Mouse (Mus musculus): Measurements from ENCODE around the gene 4930467E23Rik.
A peak's percentile ranks its signal among the peaks of the same experiment; 100 is the strongest.
"Not testable (repeated sequence)": the region's sequence is repeated elsewhere in the genome, so short reads cannot be mapped to it uniquely, and the experiment has no call there.

DNA sequence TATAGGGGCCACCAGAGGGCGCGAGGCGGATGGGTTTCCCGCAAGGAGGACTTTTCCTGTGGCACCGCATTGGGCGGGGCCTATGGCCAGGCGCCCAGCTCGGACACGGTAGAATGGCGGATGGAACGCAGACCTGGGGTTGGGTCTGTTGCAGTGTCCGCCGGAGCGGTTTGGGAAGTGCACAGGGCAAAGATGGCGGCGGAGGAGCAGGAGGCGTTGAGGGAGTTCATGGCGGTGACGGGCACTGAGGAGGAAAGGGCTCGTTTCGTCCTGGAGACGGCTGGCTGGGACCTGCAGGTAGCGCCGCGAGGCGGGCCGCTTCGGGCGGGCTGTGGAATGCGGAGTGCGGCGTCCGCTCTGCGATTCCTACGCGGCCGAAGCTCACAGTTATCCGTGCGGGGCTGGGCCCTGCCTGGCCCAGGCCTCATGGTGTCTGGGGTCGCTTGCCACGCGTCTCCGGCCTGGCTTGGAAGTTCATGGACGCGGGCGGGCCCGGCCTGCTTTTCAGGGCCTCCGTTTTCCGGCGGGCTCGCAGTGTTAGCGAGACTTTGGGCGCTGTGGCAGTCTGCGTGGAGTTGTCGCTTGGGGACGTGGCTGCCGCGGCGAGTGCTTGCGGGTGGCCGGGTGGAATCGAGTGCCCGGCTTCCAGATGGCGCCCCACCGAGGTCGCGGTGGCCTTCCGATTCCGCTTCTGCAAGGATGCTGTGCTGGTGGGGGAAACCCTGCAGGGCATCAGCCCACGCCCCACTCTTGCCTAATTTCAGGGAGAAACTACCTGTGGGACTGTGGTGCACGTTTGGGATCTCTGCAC, 55.4 kb downstream of the 4930467E23Rik start:
- TF ChIP-seq CTCF (IDR thresholded peaks at IDR 0.05; ENCODE audit: insufficient read depth, low read depth, low read length) = not testable (repeated sequence)
- peak; percentile 17; the same call in 1 of the 2 replicates for TF ChIP-seq POLR2A (IDR thresholded peaks at IDR 0.05; ENCODE audit: insufficient read depth, low read depth, low read length)

Measured in olfactory bulb, adult 2 months (tissue).